Mouse (Mus musculus) embryo, embryonic 10 days (tissue): ENCODE measurements around the gene Btbd11.
A peak's percentile ranks its signal among the peaks of the same experiment; 100 is the strongest.

Experiments used
- DNase-seq: peaks from one replicate; pipeline ENCODE4 v3.0.0-alpha.2; 2015; ENCODE audit warnings: low spot score

Gene Btbd11

GRCm38 (mm10) chr10:85475642-85476345 lies 89.2 kb downstream of the Btbd11 start:
- DNase-seq, result no peak

- no peak for DNase-seq
Measured at GRCm38 (mm10) chr10:85479959-85480625, 93.5 kb downstream of the Btbd11 start.

- DNase-seq, result no peak
Measured at GRCm38 (mm10) chr10:85481106-85481505, 94.5 kb downstream of the Btbd11 start.

GRCm38 (mm10) chr10:85482064-85482473 lies 95.5 kb downstream of the Btbd11 start:
- peak; percentile 60 for DNase-seq

GRCm38 (mm10) chr10:85482480-85482879 lies 95.9 kb downstream of the Btbd11 start:
- DNase-seq, result peak; percentile 51

GRCm38 (mm10) chr10:85486456-85486855 lies 99.8 kb downstream of the Btbd11 start:
- DNase-seq, result no peak

GRCm38 (mm10) chr10:85492583-85492982 lies 106.0 kb downstream of the Btbd11 start:
- DNase-seq, result no peak

- DNase-seq, result no peak
Measured at GRCm38 (mm10) chr10:85496358-85496757, 109.7 kb downstream of the Btbd11 start.

- DNase-seq, result no peak
Measured at GRCm38 (mm10) chr10:85496981-85497380, 110.4 kb downstream of the Btbd11 start.

GRCm38 (mm10) chr10:85497931-85498330 lies 111.3 kb downstream of the Btbd11 start:
- DNase-seq, result no peak

- DNase-seq, result no peak
Measured at GRCm38 (mm10) chr10:85500573-85501155, 114.0 kb downstream of the Btbd11 start.

- peak; percentile 40 for DNase-seq
Measured at GRCm38 (mm10) chr10:85501966-85502566, 115.5 kb downstream of the Btbd11 start.

- no peak for DNase-seq
Measured at GRCm38 (mm10) chr10:85502656-85503055, 116.0 kb downstream of the Btbd11 start.

GRCm38 (mm10) chr10:85503453-85503852 lies 116.8 kb downstream of the Btbd11 start:
- DNase-seq, result no peak

- DNase-seq, result no peak
Measured at GRCm38 (mm10) chr10:85507270-85508050, 120.8 kb downstream of the Btbd11 start.

- DNase-seq, result no peak
Measured at GRCm38 (mm10) chr10:85508193-85508794, 121.7 kb downstream of the Btbd11 start.

- DNase-seq, result no peak
Measured at GRCm38 (mm10) chr10:85509000-85509399, 122.4 kb downstream of the Btbd11 start.

GRCm38 (mm10) chr10:85510329-85510728 lies 123.7 kb downstream of the Btbd11 start:
- peak; percentile 40 for DNase-seq

GRCm38 (mm10) chr10:85512808-85513207 lies 126.2 kb downstream of the Btbd11 start:
- DNase-seq, result no peak

- DNase-seq, result peak; percentile 60
Measured at GRCm38 (mm10) chr10:85517223-85518110, 130.9 kb downstream of the Btbd11 start.

GRCm38 (mm10) chr10:85518111-85518409 lies 131.4 kb downstream of the Btbd11 start:
- no peak for DNase-seq
